Mouse (Mus musculus) spleen, postnatal 4 days (tissue): ENCODE data around the gene Relch.
A peak's percentile ranks its signal among the peaks of the same experiment; 100 is the strongest.
"Not testable (repeated sequence)": the region's sequence is repeated elsewhere in the genome, so short reads cannot be mapped to it uniquely, and the experiment has no call there.

Source experiments
- DNase-seq, 2 experiments: peaks; one replicate each; pipeline ENCODE4 v3.0.0; 2022; ENCODE audit warnings: low spot score in 2 of 2

Relch gene

GRCm38 (mm10) chr1:105663171-105663961 lies at the start of gene Relch, which contains the start of gene Pign:
TSS of gene Relch (plus strand) at chr1:105663861.
TSS of gene Pign (minus strand) at chr1:105663677.
- DNase-seq: peak; percentile 99

DNA sequence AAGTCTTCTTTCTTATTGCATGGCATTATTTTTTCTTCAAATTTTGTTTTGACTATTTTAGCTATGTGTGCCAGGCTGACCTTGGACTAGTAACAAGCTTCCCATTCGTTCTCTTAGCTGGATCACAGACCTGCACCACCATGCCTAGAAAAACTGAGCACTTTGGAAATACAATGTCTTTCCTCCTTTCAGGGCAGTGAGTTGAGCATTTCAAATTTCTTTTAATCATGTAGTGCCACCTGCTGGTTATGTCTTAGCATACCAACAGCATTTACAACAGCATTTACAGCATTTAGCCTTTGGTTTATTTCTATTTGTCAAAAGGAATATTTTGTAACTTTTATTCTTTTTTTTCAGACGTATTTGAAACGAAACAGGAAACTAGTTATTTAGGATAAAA lies 33.2 kb upstream of the Relch start:
- no peak for DNase-seq

GRCm38 (mm10) chr1:105644093-105644492 lies 19.6 kb upstream of the Relch start:
- DNase-seq: no peak

GRCm38 (mm10) chr1:105650650-105651049 lies 13.0 kb upstream of the Relch start:
- no peak for DNase-seq

DNA sequence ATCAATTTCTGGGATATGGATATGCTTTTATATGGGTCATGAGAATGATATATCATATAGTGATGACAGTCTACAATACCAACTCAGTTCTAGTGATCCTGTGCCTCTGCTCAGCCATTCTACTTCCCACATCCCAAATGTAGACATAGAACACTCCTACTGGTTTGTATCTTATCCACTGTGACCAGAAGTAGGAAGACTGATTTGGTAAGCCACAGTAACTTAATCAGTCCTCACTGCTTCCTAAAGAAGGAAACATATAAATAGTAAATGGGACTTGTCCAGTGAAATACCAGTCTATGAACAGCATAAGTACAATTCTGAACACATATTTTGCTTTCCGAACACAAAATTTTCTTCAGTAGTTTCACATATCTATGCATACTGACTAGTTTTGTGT lies 9.7 kb upstream of the Relch start:
- no peak for DNase-seq

- peak in 1 of 2 experiments; percentile 18 for DNase-seq
Observed at GRCm38 (mm10) chr1:105660015-105660414, 3.6 kb upstream of the Relch start.

GRCm38 (mm10) chr1:105662820-105663170 lies 866 bp upstream of the Relch start:
- DNase-seq: no peak

GRCm38 (mm10) chr1:105663962-105664812 lies 526 bp downstream of the Relch start:
- DNase-seq: no peak

DNA sequence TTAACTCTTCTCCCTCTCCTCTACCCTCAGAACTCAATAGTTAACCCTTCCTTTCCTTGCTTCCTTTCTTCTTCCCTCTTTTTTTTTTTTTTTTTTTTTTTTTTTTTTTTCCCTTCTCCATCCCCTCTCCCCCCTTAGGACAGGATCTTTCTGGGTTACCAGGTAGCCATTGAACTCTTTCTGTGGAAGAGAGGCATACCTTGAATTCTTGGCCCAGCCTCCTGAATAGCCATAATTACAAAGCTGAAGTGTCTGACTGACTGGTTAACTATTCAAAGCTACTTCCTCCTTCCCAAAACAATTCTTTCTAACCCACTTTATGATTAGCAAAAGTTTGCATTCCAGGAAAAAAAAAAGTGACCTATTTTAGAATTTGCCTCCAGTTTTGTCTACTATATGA lies 6.0 kb downstream of the Relch start:
- DNase-seq: no peak

DNA sequence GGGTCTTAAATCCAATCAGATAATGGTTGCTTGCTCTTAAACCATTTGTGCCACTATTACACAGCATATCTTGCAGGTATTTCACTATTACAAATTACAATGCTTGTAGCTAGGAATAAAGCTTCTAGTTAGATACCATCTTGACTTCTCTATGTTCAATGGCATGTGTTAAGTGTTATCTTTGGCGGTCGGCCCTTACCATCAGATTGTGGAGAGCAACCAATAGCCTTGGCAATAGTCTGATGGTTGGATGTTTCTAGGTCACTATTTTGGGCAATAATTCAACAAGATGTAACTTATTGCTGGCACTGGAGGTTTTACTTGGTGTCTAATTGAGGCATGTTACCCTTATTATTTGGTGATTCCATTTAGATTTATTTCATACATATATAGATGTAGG lies 11.1 kb downstream of the Relch start:
- DNase-seq: no peak

GRCm38 (mm10) chr1:105680587-105680986 lies 16.9 kb downstream of the Relch start:
- DNase-seq: peak in 1 of 2 experiments; percentile 61

- DNase-seq: no peak
Observed at GRCm38 (mm10) chr1:105685501-105685900, 21.8 kb downstream of the Relch start.

DNA sequence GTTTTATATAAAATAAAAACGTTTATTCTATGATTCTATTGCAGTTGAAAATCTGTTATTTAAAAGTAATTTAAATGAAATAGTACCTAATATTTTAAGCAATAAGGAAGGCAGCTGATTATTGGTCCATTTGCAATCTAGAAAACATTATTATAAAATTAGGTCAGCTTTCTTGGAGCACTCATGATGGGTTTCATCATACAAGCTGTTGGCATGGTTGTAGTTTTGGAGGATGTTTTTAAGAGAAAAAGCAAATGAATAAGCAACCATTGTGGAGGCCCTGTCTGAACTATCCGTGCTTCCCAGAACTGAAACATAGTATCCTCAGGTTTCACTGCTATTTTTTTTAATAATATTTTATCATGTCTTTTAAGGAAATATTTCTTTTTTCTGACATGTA lies 31.9 kb downstream of the Relch start:
- DNase-seq: no peak

DNA sequence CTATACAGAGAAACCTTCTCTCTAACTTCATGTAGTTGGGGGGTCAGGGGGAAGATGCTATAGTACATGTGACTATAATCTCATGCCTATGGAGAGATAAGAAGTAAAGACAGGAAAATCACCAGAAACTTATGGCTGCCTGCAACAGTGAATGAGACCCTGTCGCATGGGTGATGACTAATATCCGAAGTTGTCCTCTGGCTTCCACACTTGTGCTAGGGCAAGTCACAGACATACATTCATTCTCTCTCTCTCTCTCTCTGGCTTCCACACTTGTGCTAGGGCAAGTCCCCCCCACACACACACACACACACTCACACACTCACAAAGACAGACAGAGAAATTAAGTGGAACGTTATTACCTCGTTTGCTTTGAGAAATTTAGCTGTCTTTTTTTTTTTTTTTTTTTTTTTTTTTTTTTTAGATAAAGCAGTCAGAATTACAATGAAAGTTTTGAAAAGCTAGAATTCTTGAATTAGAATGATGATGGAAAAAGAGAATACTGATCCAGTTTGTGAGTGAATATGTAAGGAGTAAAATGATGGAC lies 37.4 kb downstream of the Relch start:
- DNase-seq: no peak

DNA sequence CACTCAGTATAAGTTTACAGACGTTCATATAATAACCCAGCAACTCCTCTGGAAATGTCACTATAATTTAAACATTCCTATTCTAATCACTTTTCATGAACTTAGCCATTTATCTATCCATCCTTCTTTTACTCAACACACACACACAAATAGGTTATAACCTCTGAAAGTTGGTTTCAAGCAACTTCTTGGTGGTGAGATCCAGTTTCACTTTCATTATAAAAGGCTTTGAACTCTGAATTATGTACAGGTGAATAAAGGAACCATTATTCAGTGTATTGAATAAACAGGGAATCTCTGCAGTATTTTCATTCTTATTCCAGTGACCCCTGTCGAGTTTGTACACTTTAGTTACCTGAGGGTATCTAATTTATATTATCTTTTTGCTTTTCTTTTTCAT lies 45.8 kb downstream of the Relch start:
- DNase-seq: no peak

- no peak for DNase-seq
Observed at GRCm38 (mm10) chr1:105711227-105711626, 47.6 kb downstream of the Relch start.

DNA sequence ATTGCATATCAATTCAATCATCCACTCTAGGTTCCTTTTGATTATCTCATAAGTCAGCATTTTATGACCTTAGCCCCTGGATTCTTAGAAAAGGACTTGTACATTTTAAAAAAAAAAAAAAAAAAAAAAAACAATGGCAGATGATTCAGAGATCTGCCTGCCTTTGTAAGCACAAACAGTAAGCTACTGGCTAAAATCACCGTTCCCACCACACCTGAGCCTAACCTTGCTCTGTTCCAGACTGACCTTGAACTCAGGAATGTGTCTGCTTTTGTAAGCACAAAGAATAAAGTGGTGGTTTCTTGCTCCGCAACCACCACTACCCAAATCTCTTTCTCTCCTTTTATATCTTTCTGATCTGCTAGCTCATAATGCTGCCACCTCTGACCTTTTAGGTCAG lies 49.2 kb downstream of the Relch start:
- no peak for DNase-seq

DNA sequence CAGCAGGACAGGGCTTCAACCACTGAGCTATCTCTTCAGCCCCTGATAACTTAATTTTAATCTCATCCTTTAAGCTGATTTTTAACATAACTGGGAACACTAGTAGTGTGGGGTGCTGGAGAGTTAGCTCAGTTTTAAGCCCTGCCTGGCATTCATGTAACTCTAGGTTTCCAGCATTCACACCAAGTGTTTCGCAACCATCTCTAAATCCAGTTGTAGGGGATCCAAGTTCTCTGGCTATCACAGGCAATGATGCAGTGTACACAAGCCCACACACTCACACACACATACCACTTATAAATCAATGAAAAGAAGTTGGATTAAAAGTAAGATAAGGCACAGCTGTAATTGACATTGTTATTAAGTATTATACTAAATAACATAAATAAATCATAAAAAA lies 54.7 kb downstream of the Relch start:
- no peak for DNase-seq

GRCm38 (mm10) chr1:105729246-105729645 lies 65.6 kb downstream of the Relch start:
- DNase-seq: not testable (repeated sequence)

GRCm38 (mm10) chr1:105735318-105735717 lies 71.7 kb downstream of the Relch start:
- DNase-seq: no peak

DNA sequence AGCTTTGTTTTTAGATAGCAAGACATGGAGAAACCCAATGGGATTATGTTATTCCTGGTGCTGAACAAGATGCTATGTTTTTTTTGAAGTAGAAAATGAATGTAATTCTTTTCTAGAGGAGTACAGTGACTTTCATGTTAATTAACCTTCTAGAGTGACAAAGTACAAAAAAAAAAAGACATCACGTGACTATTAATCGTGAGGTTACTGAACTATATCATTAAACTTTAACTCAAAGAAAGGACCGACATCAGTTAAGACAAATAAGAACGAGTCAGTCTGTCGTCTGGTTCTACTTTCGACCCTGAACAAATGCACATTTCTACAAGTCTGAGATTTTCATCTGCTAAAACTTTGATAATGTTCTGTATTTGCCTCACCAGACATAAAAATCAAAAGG lies 74.7 kb downstream of the Relch start:
- DNase-seq: no peak

DNA sequence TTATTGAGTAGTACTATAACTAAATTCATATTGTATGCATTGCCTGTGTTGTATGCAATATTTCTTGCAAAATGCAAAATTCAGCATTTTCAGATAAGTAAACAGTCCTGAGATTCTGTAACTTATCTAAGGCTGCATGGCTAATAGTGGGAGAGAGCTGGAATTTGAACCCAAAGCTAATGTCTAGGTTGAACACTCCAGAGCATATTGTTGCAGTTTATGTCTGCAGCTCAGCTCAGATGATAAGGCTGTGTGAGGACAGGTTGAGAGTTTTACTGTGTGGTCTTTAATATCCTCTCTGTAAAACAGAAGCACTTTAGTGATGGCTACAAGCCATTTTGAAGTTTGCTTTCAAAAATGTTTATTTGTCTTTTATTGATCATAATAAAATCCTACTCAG lies 75.8 kb downstream of the Relch start:
- DNase-seq: no peak

DNA sequence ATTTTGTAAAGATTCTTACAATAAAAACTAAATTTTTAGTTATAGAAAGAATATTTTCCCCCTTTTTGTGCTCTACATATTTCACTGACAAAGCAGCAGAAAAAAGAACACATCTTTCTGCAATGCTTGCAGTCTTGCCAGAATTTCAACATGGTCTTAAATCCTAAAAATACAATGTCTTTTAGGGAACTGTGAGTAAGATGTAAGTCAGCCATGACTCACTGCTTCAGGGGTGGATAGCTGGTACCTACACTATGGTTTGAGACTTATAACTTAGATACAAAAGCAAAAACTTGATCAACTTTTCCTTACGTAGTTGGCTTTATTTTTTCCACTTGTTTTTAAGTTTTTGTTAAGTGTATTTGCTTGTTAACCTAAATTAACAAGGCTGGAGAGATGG lies 78.8 kb downstream of the Relch start:
- no peak for DNase-seq
